Comparison of ENCODE assay signal across 9 mouse cellular contexts in the genomic region with DNA sequence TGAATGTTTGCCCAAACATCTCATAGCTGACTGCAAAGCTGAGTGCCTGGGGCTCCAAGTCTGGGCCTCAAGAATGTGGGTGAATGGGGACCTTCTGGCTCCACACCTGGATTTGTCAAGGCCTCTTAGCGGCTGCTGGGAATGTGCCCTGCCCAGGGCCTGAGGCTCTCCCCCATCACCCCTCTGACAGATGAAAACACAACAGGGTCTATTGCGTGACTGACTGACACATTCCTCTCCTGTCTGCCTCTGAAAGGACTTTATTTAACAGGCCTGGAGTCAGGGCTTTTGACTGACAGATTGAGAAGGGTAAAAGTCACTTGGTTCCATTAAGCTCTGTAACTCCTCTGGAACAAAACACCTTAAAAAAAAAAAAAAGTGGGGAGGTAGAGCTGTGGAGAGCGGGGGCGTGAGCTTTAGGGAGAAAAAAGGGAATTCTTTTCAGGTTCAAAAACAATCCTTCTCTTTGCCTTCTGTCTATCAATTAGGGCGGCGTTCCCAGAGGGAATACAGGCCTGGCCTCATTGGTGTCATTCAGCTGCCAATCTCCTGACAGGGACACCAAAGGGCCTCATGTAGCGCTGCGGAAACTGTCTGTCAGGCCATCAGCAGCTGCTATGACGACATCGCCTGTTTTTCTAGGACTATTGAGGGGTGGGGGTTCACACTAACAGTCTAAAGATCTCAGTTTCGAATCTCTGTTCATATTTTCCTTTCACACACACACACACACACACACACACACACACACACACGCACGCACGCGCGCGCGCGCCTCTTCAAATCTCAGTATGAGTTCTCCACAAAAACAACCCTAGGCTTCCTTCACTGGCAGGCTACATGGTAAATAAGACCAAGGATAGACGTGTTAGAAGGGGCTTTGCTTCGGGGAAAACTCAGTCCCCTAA.
DNase-seq lines count a peak whose midpoint lies in the region; ATAC-seq and TF ChIP-seq lines count a peak whose summit lies in the region.
"Had no signal": no experiment of that assay in that cellular context is flagged by ENCODE, and none has a peak within 500 bp of the region (broad histone marks: within the 10 kb centered on the region; RNA-seq: fewer than 3 reads in every experiment).

No protein-coding gene starts in this region.

- H3K9ac ChIP-seq in kidney, postnatal 0 days (ENCODE audit: low read depth, low read length) = no peak overlapping the region
- no peak overlapping the region for H3K9ac ChIP-seq in embryonic facial prominence, embryonic 11.5 days (replicated peaks; ENCODE audit: low read length)
- H3K9ac ChIP-seq in midbrain, postnatal 0 days (replicated peaks; ENCODE audit: low read length, poor library complexity, severe bottlenecking) = no peak overlapping the region

- intact Hi-C loops in gastrocnemius, postnatal 14 days (cut with DNase I; ENCODE audit: low total_unique reads) = no loop called here

- 67% methylated on average over 21 of the region's 21 CpGs for WGBS in kidney, postnatal 0 days
- 27% methylated on average over 21 of the region's 21 CpGs for WGBS in embryonic facial prominence, embryonic 11.5 days
- WGBS in limb, embryonic 10.5 days = 68% methylated on average over 21 of the region's 21 CpGs
- WGBS in midbrain, postnatal 0 days = 26% methylated on average over 21 of the region's 21 CpGs

- H3K27me3 ChIP-seq in kidney, postnatal 0 days (ENCODE audit: insufficient read depth, low read length) = no peaks in the 10 kb centered on the region
- H3K27me3 ChIP-seq in embryonic facial prominence, embryonic 11.5 days (ENCODE audit: control insufficient read depth, insufficient read depth, low read length) = no peaks in the 10 kb centered on the region
- H3K27me3 ChIP-seq in limb, embryonic 10.5 days (ENCODE audit: low read depth, poor library complexity, severe bottlenecking) = no peaks in the 10 kb centered on the region
- H3K27me3 ChIP-seq in midbrain, postnatal 0 days (ENCODE audit: insufficient read depth, low read length) = no peaks in the 10 kb centered on the region

- peak; percentile 41 for DNase-seq in kidney, postnatal 0 days (ENCODE audit: low spot score)
- DNase-seq in kidney, adult 18-20 months = no peak
- peak; percentile 87 for DNase-seq in embryonic facial prominence, embryonic 11.5 days (ENCODE audit: low spot score)
- DNase-seq in limb, embryonic 10.5 days (ENCODE audit: low spot score) = peak; percentile 61
- peak; percentile 60 for DNase-seq in midbrain, postnatal 0 days (ENCODE audit: low spot score)
- no peak for DNase-seq in thymus, postnatal 4 days
- no peak for DNase-seq in gastrocnemius, postnatal 14 days
- no peak for DNase-seq in cerebellum, adult 9-11 months

- no peak overlapping the region for H3K27ac ChIP-seq in kidney, postnatal 0 days
- H3K27ac ChIP-seq in embryonic facial prominence, embryonic 11.5 days (replicated peaks; ENCODE audit: low read depth, low read length) = peak overlapping the region; percentile 89
- H3K27ac ChIP-seq in limb, embryonic 10.5 days = peak overlapping the region; percentile 79
- H3K27ac ChIP-seq in midbrain, postnatal 0 days (ENCODE audit: low read depth, low read length) = 0 out of 2 replicates have a peak overlapping the region, but pooled peaks have one; percentile 14

- no peaks in the 10 kb centered on the region for H3K36me3 ChIP-seq in kidney, postnatal 0 days (ENCODE audit: insufficient read depth, low read length)
- no peaks in the 10 kb centered on the region for H3K36me3 ChIP-seq in embryonic facial prominence, embryonic 11.5 days (replicated peaks; ENCODE audit: control insufficient read depth, insufficient read depth, low read depth, low read length)
- no peaks in the 10 kb centered on the region for H3K36me3 ChIP-seq in limb, embryonic 10.5 days
- H3K36me3 ChIP-seq in midbrain, postnatal 0 days (ENCODE audit: insufficient read depth, low read length) = no peaks in the 10 kb centered on the region

- H3K4me3 ChIP-seq in kidney, postnatal 0 days (replicated peaks; ENCODE audit: low read depth, low read length) = no peak overlapping the region
- H3K4me3 ChIP-seq in embryonic facial prominence, embryonic 11.5 days (ENCODE audit: low read depth, low read length) = no peak overlapping the region
- no peak overlapping the region for H3K4me3 ChIP-seq in limb, embryonic 10.5 days
- H3K4me3 ChIP-seq in midbrain, postnatal 0 days (ENCODE audit: low read depth, low read length) = no peak overlapping the region
- H3K4me3 ChIP-seq: myocyte had no signal

- TF ChIP-seq CTCF in kidney, postnatal 0 days (IDR thresholded peaks at IDR 0.05; ENCODE audit: low read depth) = no peak
- no peak for TF ChIP-seq CTCF in midbrain, postnatal 0 days (IDR thresholded peaks at IDR 0.05)

- no peak; the same call in 1 of the 2 replicates for ATAC-seq in kidney, postnatal 0 days (replicated peaks; ENCODE audit: low FRiP score, low read depth)
- peak; percentile 88 for ATAC-seq in embryonic facial prominence, embryonic 11.5 days (replicated peaks; ENCODE audit: insufficient number of reproducible peaks, low FRiP score, low TSS enrichment, low read depth)
- 0 out of 2 replicates have a peak, but pooled peaks have one; percentile 27 for ATAC-seq in midbrain, postnatal 0 days (ENCODE audit: low FRiP score)

- 0 out of 2 replicates have a peak, but pooled peaks cover 7% of the 10 kb centered on the region for H3K4me1 ChIP-seq in kidney, postnatal 0 days (replicated peaks; ENCODE audit: insufficient read depth, low read length)
- H3K4me1 ChIP-seq in embryonic facial prominence, embryonic 11.5 days (ENCODE audit: control insufficient read depth, insufficient read depth, low read length) = peaks cover 7% of the 10 kb centered on the region; the same call in 1 of the 2 replicates
- H3K4me1 ChIP-seq in limb, embryonic 10.5 days = peaks cover 42% of the 10 kb centered on the region
- peaks cover 3% of the 10 kb centered on the region; the same call in 1 of the 2 replicates for H3K4me1 ChIP-seq in midbrain, postnatal 0 days (ENCODE audit: insufficient read depth, low read length)

- no peaks in the 10 kb centered on the region for H3K9me3 ChIP-seq in kidney, postnatal 0 days (replicated peaks; ENCODE audit: low read length)
- H3K9me3 ChIP-seq in embryonic facial prominence, embryonic 11.5 days (replicated peaks; ENCODE audit: control insufficient read depth, low read length) = no peaks in the 10 kb centered on the region
- no peaks in the 10 kb centered on the region for H3K9me3 ChIP-seq in limb, embryonic 10.5 days (replicated peaks)
- H3K9me3 ChIP-seq in midbrain, postnatal 0 days (ENCODE audit: low read length) = no peaks in the 10 kb centered on the region

- H3K4me2 ChIP-seq in kidney, postnatal 0 days (ENCODE audit: low read length) = no peak overlapping the region
- H3K4me2 ChIP-seq in embryonic facial prominence, embryonic 11.5 days (ENCODE audit: low read depth, low read length) = no peak overlapping the region; the same call in 1 of the 2 replicates
- H3K4me2 ChIP-seq in midbrain, postnatal 0 days (ENCODE audit: low read depth, low read length, poor library complexity, severe bottlenecking) = no peak overlapping the region

Comparison
In these comparisons a context has a peak if more than half of its experiments do, and no peak if none do; other contexts are left out.
1. DNase-seq: peak in kidney, postnatal 0 days (single experiment), embryonic facial prominence, embryonic 11.5 days (single experiment), limb, embryonic 10.5 days (single experiment) and midbrain, postnatal 0 days (single experiment); none in kidney, adult 18-20 months (single experiment), thymus, postnatal 4 days (single experiment), gastrocnemius, postnatal 14 days (single experiment) and cerebellum, adult 9-11 months (single experiment).